Mouse (Mus musculus) liver, embryonic 16.5 days (tissue): ENCODE measurements around the gene Fam136a. TPM values are rescaled to one million over a fixed set of nuclear protein-coding genes. Genes with fewer than 3 reads are reported as not detected.

Source experiments
- ATAC-seq: fragments of 200-750 bp; cut with Nextera tagmentation; 2 replicates; pipeline ENCODE4 v1.8.0; 2017; ENCODE audit warnings: low read depth, mild to moderate bottlenecking, moderate number of reproducible peaks, moderate library complexity
- H3K27ac ChIP-seq: fragments of 300-500 bp; sonication (generic); 2 replicates; pipeline ENCODE4 v1.5.1; 2014; ENCODE audit warnings: mild to moderate bottlenecking, low read length
- H3K27me3 ChIP-seq: fragments of 300-500 bp; sonication (generic); 2 replicates; pipeline ENCODE4 v1.6.1; 2014; ENCODE audit warnings: low read depth, low read length, mixed read lengths; ENCODE audit not compliant: control insufficient read depth, insufficient read depth
- H3K36me3 ChIP-seq: fragments of 300-500 bp; sonication (generic); 2 replicates; pipeline ENCODE4 v1.6.1; 2014; ENCODE audit warnings: mild to moderate bottlenecking; ENCODE audit not compliant: control insufficient read depth, insufficient read depth
- H3K4me1 ChIP-seq: fragments of 300-500 bp; sonication (generic); 2 replicates; pipeline ENCODE4 v1.6.1; 2014; ENCODE audit warnings: low read depth, low read length, mixed read lengths; ENCODE audit not compliant: control insufficient read depth
- H3K4me2 ChIP-seq: fragments of 300-500 bp; sonication (generic); 2 replicates; pipeline ENCODE4 v1.6.1; 2014; ENCODE audit warnings: low read depth, low read length, mixed read lengths
- H3K4me3 ChIP-seq: fragments of 300-500 bp; sonication (generic); 2 replicates; pipeline ENCODE4 v1.5.1; 2014; ENCODE audit warnings: low read depth, mild to moderate bottlenecking, low read length
- H3K9ac ChIP-seq: fragments of 300-500 bp; sonication (generic); 2 replicates; pipeline ENCODE4 v1.6.1; 2014; ENCODE audit warnings: low read depth, low read length
- H3K9me3 ChIP-seq: fragments of 300-500 bp; sonication (generic); replicated peaks from 2 replicates; pipeline ENCODE4 v1.6.1; 2016; ENCODE audit warnings: low read length; ENCODE audit not compliant: control insufficient read depth
- WGBS: fragments of 180-500 bp; shearing (Covaris S2); extraction: QIAGEN DNeasy Blood & Tissue Kit; methylation state at CpG from one replicate; pipeline ENCODE4 v1.1.7; 2014; ENCODE audit not compliant: insufficient replicate concordance; 5-methylcytosine and 5-hydroxymethylcytosine counted together
- polyA plus RNA-seq: library from polyadenylated mRNA; unstranded; fragments of >200 nt; fragmentation: Nextera tagmentation; extraction: Ambion mirVana; gene quantifications from 2 replicates; pipeline ENCODE4 v1.2.1, GENCODE M21; 2015

The Fam136a gene
- polyA plus RNA-seq, 1 experiment from 2014 or later, result 58.6 TPM

GRCm38 (mm10) chr6:86406306-86406705 lies 40.9 kb downstream of the Fam136a start:
- Histone ChIP-seq H3K36me3 (no peaks in the 10 kb centered on the region; the same call in 1 of the 2 replicates), H3K4me1 (peaks cover 7% of the 10 kb centered on the region), H3K27ac (no peak overlapping the region), H3K9ac (no peak overlapping the region), H3K4me3 (no peak overlapping the region), H3K4me2 (no peak overlapping the region), H3K27me3 (no peaks in the 10 kb centered on the region), H3K9me3 (no peaks in the 10 kb centered on the region)
- ATAC-seq, result no peak

- no peak overlapping the region for H3K9ac ChIP-seq
- no peaks in the 10 kb centered on the region for H3K27me3 ChIP-seq
- H3K4me1 ChIP-seq, result no peaks in the 10 kb centered on the region
- no peak overlapping the region for H3K4me2 ChIP-seq
- H3K4me3 ChIP-seq, result no peak overlapping the region
- peaks cover 12% of the 10 kb centered on the region for H3K36me3 ChIP-seq
- H3K9me3 ChIP-seq, result no peaks in the 10 kb centered on the region
- WGBS, result 69% methylated on average over 6 of the region's 6 CpGs
- ATAC-seq, result no peak
- no peak overlapping the region for H3K27ac ChIP-seq
Measured at GRCm38 (mm10) chr6:86418711-86419110, 53.3 kb downstream of the Fam136a start.

DNA sequence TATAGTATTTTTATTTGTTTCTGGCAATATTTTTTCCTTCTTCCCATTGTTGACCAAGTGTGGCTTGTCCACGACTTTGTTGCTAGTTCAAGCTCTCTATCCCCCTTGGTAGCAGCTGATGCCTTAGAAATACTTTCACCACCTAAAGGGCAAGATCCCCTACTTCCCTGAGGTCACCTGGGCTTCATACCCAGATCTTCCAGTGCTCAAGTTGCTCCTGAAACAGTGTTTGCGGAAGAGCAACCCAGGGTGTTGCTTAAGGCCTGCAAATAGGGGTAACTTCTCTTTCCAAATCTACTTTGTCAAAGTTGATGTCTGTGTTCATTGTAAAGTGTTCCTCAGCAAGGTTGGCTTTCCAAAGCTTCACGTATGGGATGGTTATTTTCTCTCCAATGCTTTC lies 53.8 kb downstream of the Fam136a start:
- 79% methylated on average over 3 of the region's 3 CpGs for WGBS
- H3K4me3 ChIP-seq, result no peak overlapping the region
- H3K4me1 ChIP-seq, result no peaks in the 10 kb centered on the region
- H3K36me3 ChIP-seq, result peaks cover 12% of the 10 kb centered on the region
- no peak overlapping the region for H3K27ac ChIP-seq
- no peak overlapping the region for H3K9ac ChIP-seq
- H3K9me3 ChIP-seq, result no peaks in the 10 kb centered on the region
- no peak for ATAC-seq
- H3K4me2 ChIP-seq, result no peak overlapping the region
- no peaks in the 10 kb centered on the region for H3K27me3 ChIP-seq

Other genes starting within 250 kb of the Fam136a start
- 2.3 and 2.4 TPM in 2 replicates for gene Tgfa, start 170.4 kb upstream of the Fam136a start, polyA plus RNA-seq
- gene Snrpg, start 5.7 kb downstream of the Fam136a start, polyA plus RNA-seq, result 256 and 289 TPM in 2 replicates
- gene Pcyox1, start 31.5 kb downstream of the Fam136a start, polyA plus RNA-seq, result 76.6 and 83.2 TPM in 2 replicates
- 17.5 and 19.5 TPM in 2 replicates for gene Tia1, start 38.6 kb downstream of the Fam136a start, polyA plus RNA-seq
- not detected in 2 replicates for gene Gm44790, start 61.0 kb downstream of the Fam136a start, polyA plus RNA-seq
- gene C87436, start 72.7 kb downstream of the Fam136a start, polyA plus RNA-seq, result 10.6 and 10.8 TPM in 2 replicates
- 82.3 and 84.0 TPM in 2 replicates for gene Pcbp1, start 160.7 kb downstream of the Fam136a start, polyA plus RNA-seq